Mouse (Mus musculus) yolk sac, embryonic 10.5 days (tissue): Measurements from ENCODE around the gene Unc13a.

Experiments used
- DNase-seq: peaks from one replicate; pipeline ENCODE4 v3.0.0-alpha.2; 2017; ENCODE audit warnings: low spot score

Gene Unc13a

GRCm38 (mm10) chr8:71665331-71666130 lies 6.0 kb downstream of the Unc13a start:
- peak; percentile 87 for DNase-seq

- DNase-seq = peak; percentile 53
Observed at GRCm38 (mm10) chr8:71660325-71661120, 11.0 kb downstream of the Unc13a start.

GRCm38 (mm10) chr8:71659751-71660150 lies 11.8 kb downstream of the Unc13a start:
- no peak for DNase-seq

- peak; percentile 46 for DNase-seq
Observed at GRCm38 (mm10) chr8:71658515-71659049, 13.0 kb downstream of the Unc13a start.

GRCm38 (mm10) chr8:71657816-71658215 lies 13.7 kb downstream of the Unc13a start:
- DNase-seq = no peak

GRCm38 (mm10) chr8:71654600-71654999 lies 17.0 kb downstream of the Unc13a start:
- peak; percentile 36 for DNase-seq

GRCm38 (mm10) chr8:71645510-71645909 lies 26.0 kb downstream of the Unc13a start:
- DNase-seq = no peak

- no peak for DNase-seq
Observed at GRCm38 (mm10) chr8:71639318-71639717, 32.2 kb downstream of the Unc13a start.

GRCm38 (mm10) chr8:71638321-71638720 lies 33.2 kb downstream of the Unc13a start:
- DNase-seq = no peak

- DNase-seq = no peak
Observed at GRCm38 (mm10) chr8:71637149-71638095, 34.1 kb downstream of the Unc13a start.

- peak; percentile 57 for DNase-seq
Observed at GRCm38 (mm10) chr8:71633981-71634667, 37.4 kb downstream of the Unc13a start.

- DNase-seq = peak; percentile 23
Observed at GRCm38 (mm10) chr8:71633164-71633563, 38.4 kb downstream of the Unc13a start.

- no peak for DNase-seq
Observed at GRCm38 (mm10) chr8:71631897-71632296, 39.7 kb downstream of the Unc13a start.

- no peak for DNase-seq
Observed at GRCm38 (mm10) chr8:71630761-71631160, 40.8 kb downstream of the Unc13a start.

- DNase-seq = no peak
Observed at GRCm38 (mm10) chr8:71629781-71630212, 41.8 kb downstream of the Unc13a start.

- peak; percentile 89 for DNase-seq
Observed at GRCm38 (mm10) chr8:71629096-71629697, 42.4 kb downstream of the Unc13a start.

- no peak for DNase-seq
Observed at GRCm38 (mm10) chr8:71628396-71629095, 43.0 kb downstream of the Unc13a start.

GRCm38 (mm10) chr8:71627265-71628099 lies 44.1 kb downstream of the Unc13a start:
- DNase-seq = no peak

- DNase-seq = no peak
Observed at GRCm38 (mm10) chr8:71626753-71627152, 44.8 kb downstream of the Unc13a start.
